Mouse (Mus musculus): ENCODE measurements around the gene Gpat2. TPM values are rescaled to one million over a fixed set of nuclear protein-coding genes. Genes with fewer than 3 reads are reported as not detected.

Gene Gpat2
- polyA plus RNA-seq, 1 experiment from 2014 or later = 0.71 TPM

DNA sequence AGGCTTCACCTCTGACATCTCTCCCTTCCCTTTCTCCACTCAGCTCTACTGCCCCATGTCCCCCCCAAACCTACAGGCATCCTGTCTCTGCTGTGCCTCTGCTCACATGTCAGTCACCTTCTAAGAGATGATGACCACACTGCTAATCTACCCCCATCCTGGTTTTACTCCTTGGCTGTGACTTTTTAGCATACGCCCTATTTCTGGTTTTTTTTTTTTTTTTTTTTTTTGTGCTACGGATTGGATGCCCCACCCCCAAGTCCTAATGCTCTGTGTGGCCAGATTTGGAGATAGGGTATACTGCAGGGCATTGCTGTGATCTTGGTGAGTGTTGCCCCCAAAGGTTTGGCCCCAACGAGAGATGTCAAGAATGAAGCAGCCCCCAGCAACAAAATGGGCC is 47.3 kb downstream of the Gpat2 start:
- 51% methylated on average over 3 of the region's 3 CpGs for WGBS
- no peak overlapping the region for H3K27ac ChIP-seq (replicated peaks)
- no peaks in the 10 kb centered on the region for H3K9me3 ChIP-seq (replicated peaks)
- no peak overlapping the region for H3K4me3 ChIP-seq (replicated peaks)
- H3K9ac ChIP-seq = no peak overlapping the region
- H3K36me3 ChIP-seq = no peaks in the 10 kb centered on the region
- no peak overlapping the region for H3K4me2 ChIP-seq (replicated peaks)
- no peaks in the 10 kb centered on the region for H3K27me3 ChIP-seq
- ATAC-seq (ENCODE audit: insufficient number of reproducible peaks, low FRiP score, low TSS enrichment, low read depth) = no peak
- H3K4me1 ChIP-seq = no peaks in the 10 kb centered on the region

DNA sequence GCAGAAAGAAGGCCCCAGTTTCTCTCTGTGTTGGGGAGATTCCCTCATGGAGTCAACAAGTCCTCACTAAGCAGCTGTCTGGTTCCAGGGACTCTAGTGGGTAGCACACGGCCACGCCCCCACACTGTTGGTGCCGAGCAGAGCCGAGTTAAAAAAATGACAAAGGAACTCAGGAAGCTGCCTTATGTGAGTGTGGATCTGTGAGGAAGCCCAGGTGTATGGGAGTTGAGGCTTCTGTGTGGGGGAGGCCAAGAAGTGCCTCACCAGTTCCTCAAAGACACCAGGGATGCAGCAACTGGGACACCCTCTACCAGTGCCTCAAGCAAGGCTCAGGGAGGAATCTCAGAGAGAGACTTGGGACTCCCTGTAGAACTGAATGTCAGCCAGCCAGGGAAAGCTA is 54.2 kb downstream of the Gpat2 start:
- peaks cover 46% of the 10 kb centered on the region for H3K27me3 ChIP-seq
- ATAC-seq (ENCODE audit: insufficient number of reproducible peaks, low FRiP score, low TSS enrichment, low read depth) = no peak
- no peak overlapping the region for H3K9ac ChIP-seq
- 52% methylated on average over 4 of the region's 4 CpGs for WGBS
- no peaks in the 10 kb centered on the region for H3K36me3 ChIP-seq
- H3K4me2 ChIP-seq (replicated peaks) = no peak overlapping the region
- H3K4me1 ChIP-seq = peaks cover 29% of the 10 kb centered on the region
- no peaks in the 10 kb centered on the region for H3K9me3 ChIP-seq (replicated peaks)
- no peak overlapping the region for H3K4me3 ChIP-seq (replicated peaks)
- no peak overlapping the region for H3K27ac ChIP-seq (replicated peaks)

DNA sequence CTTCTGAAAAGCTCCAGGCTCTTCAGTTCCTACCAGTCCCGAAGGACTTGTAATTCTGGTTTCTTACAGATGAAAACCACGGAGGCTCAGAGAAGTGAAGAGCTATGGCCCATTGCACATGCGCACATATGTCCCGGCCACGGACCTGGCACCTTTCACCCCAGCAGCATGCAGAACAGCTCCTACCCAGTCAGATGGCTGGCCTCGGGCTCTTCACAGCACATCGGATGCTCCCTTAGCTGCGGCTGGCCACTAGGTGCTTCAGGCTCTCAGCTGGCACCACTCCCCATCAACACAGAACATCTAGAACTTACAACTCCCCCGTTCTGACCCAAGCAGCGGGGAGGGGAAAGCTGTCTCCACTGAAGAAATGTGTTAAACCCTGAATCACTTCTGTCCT is 54.8 kb downstream of the Gpat2 start:
- WGBS = 56% methylated on average over 10 of the region's 10 CpGs
- Histone ChIP-seq H3K27me3 (peaks cover 51% of the 10 kb centered on the region), H3K9ac (no peak overlapping the region), H3K9me3 (replicated peaks) (no peaks in the 10 kb centered on the region), H3K4me2 (replicated peaks) (no peak overlapping the region), H3K4me3 (replicated peaks) (no peak overlapping the region), H3K36me3 (no peaks in the 10 kb centered on the region), H3K4me1 (peaks cover 34% of the 10 kb centered on the region), H3K27ac (replicated peaks) (no peak overlapping the region)
- no peak for ATAC-seq (ENCODE audit: insufficient number of reproducible peaks, low FRiP score, low TSS enrichment, low read depth)

DNA sequence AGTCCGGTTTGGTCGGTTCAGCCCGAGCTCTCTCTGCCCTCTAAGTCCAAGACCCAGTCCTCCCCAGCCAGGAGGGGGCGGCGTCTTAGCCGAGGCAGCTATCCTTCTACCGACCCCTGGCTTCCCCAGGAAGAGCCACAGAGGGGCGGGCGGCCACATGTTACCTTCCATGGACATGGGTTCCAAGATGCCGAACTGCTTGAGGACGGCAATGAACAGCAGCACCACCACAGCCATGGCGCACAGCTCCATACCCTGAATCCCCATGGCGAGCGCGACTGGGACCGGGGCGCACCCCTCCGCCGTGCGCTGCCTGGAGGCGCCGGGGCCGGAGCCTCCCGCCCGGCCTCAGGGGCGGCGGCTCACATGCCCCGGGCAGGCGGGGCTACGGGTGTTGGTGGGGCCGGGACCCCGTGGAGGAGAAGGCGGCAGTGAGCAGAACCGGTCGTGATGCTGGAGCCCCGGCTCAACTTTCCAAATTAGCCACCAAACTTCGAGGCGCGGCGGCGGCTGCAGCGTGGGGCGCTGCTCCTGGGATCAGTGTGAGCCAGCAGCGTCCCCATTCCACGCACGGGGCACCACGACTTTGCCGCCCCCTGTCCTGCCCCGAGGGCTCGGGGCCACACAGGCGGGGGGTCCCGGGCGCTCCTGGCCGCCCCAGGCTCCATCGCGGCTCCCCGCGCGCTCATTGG is 57.0 kb downstream of the Gpat2 start:
- peak; percentile 24; the same call in 1 of the 2 replicates for ATAC-seq (ENCODE audit: insufficient number of reproducible peaks, low FRiP score, low TSS enrichment, low read depth)
- Histone ChIP-seq H3K9ac (peak overlapping the region; percentile 35), H3K27me3 (peaks cover 63% of the 10 kb centered on the region), H3K4me1 (peaks cover 42% of the 10 kb centered on the region), H3K9me3 (replicated peaks) (no peaks in the 10 kb centered on the region), H3K27ac (replicated peaks) (peak overlapping the region; percentile 63; the same call in 1 of the 2 replicates), H3K4me3 (replicated peaks) (peak overlapping the region; percentile 59), H3K36me3 (no peaks in the 10 kb centered on the region), H3K4me2 (replicated peaks) (peak overlapping the region; percentile 95)
- WGBS = under 1% methylated on average over 58 of the region's 59 CpGs

DNA sequence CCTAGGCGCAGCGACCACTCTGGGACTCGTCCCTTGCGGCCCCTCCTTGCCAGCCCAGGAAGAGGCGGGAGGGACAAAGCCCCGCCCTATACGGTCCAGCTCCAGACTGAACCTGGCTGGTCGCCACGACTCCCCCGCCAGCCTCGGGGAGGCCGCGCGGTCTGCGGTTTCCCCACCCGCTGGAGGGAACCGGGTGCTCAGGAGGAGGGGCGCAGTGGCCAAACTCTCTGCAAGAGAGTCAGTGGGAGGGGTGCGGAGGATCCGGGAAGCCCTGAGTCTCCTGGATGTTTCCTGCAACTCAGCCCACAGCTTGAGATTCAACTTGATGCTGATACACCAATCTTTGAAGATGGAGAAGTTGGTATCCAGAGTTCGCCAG is 57.5 kb downstream of the Gpat2 start:
- ATAC-seq (ENCODE audit: insufficient number of reproducible peaks, low FRiP score, low TSS enrichment, low read depth) = peak; percentile 85
- peak overlapping the region; percentile 63; the same call in 1 of the 2 replicates for H3K27ac ChIP-seq (replicated peaks)
- H3K4me1 ChIP-seq = peaks cover 42% of the 10 kb centered on the region
- H3K27me3 ChIP-seq = peaks cover 66% of the 10 kb centered on the region
- WGBS = 0% methylated on average over 21 of the region's 21 CpGs
- peak overlapping the region; percentile 35; the same call in 1 of the 2 replicates for H3K9ac ChIP-seq
- H3K36me3 ChIP-seq = no peaks in the 10 kb centered on the region
- H3K4me3 ChIP-seq (replicated peaks) = peak overlapping the region; percentile 59
- no peaks in the 10 kb centered on the region for H3K9me3 ChIP-seq (replicated peaks)
- peak overlapping the region; percentile 95 for H3K4me2 ChIP-seq (replicated peaks)

DNA sequence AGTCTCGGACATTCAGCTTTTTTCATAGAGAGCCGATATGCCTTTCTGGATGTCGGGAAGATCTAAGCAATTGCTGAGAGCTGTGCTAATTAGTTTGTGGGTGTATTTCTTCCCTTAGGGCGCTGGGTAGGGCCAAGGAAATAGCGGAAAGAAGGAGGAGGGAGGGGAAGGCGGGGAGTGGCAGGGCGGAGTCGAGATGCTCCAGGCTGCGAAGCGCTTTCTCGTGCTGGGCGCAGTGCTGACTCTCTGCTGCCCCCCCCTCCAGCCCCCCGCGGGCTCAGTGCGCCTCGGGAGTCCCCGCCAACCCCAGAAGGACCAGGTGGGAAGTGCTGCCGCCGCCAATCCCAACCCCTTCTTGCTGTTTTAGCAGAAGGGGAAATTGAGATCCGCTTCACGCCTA is 58.0 kb downstream of the Gpat2 start:
- peaks cover 42% of the 10 kb centered on the region for H3K4me1 ChIP-seq
- peak overlapping the region; percentile 63; the same call in 1 of the 2 replicates for H3K27ac ChIP-seq (replicated peaks)
- peak overlapping the region; percentile 95 for H3K4me2 ChIP-seq (replicated peaks)
- no peaks in the 10 kb centered on the region for H3K9me3 ChIP-seq (replicated peaks)
- H3K9ac ChIP-seq = no peak overlapping the region
- 0% methylated on average over 12 of the region's 21 CpGs for WGBS
- ATAC-seq (ENCODE audit: insufficient number of reproducible peaks, low FRiP score, low TSS enrichment, low read depth) = no peak
- H3K4me3 ChIP-seq (replicated peaks) = peak overlapping the region; percentile 59
- H3K36me3 ChIP-seq = no peaks in the 10 kb centered on the region
- peaks cover 66% of the 10 kb centered on the region for H3K27me3 ChIP-seq

DNA sequence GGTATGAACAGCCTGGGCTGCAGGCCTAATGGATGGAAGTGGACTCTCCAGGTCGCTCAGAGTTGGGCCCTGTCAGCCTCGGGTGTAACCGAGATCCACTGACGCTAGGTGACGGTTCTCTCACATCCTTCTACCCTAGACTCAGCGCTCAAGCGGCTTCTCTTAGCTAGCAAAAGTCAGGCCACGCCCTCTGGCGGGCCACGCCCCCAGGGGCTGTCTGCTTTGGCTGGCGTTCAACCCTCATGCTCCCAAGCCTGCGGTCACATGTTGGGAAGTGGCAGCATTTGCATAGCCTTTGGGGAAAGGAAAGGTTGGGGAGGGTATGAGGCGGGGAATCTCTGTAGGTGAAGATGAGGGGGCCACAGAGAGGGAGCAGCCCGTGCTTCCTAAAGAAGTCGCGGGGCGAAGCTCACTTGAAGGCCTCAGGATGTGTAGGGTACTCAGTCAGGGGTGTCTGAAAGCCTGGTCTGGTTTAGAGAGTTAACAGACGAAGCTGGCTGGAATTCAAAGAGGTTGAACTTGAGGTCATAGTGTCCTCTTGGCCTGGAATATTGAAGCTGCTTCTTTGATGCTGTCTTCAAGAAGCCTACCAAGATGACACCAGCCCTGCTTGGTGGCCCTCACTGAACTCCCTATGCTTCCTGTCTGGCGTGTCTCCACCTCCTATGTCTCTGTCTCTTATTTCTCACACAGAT is 59.6 kb downstream of the Gpat2 start:
- peaks cover 64% of the 10 kb centered on the region for H3K27me3 ChIP-seq
- peaks cover 42% of the 10 kb centered on the region for H3K4me1 ChIP-seq
- peak overlapping the region; percentile 43 for H3K4me2 ChIP-seq (replicated peaks)
- H3K4me3 ChIP-seq (replicated peaks) = peak overlapping the region; percentile 15; the same call in 1 of the 2 replicates
- H3K9me3 ChIP-seq (replicated peaks) = no peaks in the 10 kb centered on the region
- 7% methylated on average over 19 of the region's 19 CpGs for WGBS
- no peaks in the 10 kb centered on the region for H3K36me3 ChIP-seq
- no peak overlapping the region for H3K9ac ChIP-seq
- peak; percentile 45; the same call in 1 of the 2 replicates for ATAC-seq (ENCODE audit: insufficient number of reproducible peaks, low FRiP score, low TSS enrichment, low read depth)
- H3K27ac ChIP-seq (replicated peaks) = no peak overlapping the region

Other genes with a start within 250 kb of the Gpat2 start
- gene 1810024B03Rik, start 216.9 kb upstream of the Gpat2 start, polyA plus RNA-seq (2015; fragmentation: Nextera tagmentation; extraction: Ambion mirVana) = 1.9 and 2.3 TPM in 2 replicates
- 48.1 and 50.0 TPM in 2 replicates for gene Snrnp200, start 216.8 kb upstream of the Gpat2 start, polyA plus RNA-seq (2015; fragmentation: Nextera tagmentation; extraction: Ambion mirVana)
- 65.7 and 73.8 TPM in 2 replicates for gene Ciao1, start 177.4 kb upstream of the Gpat2 start, polyA plus RNA-seq (2015; fragmentation: Nextera tagmentation; extraction: Ambion mirVana)
- 30.3 and 30.9 TPM in 2 replicates for gene Tmem127, start 177.3 kb upstream of the Gpat2 start, polyA plus RNA-seq (2015; fragmentation: Nextera tagmentation; extraction: Ambion mirVana)
- 63.5 and 67.6 TPM in 2 replicates for gene Stard7, start 155.0 kb upstream of the Gpat2 start, polyA plus RNA-seq (2015; fragmentation: Nextera tagmentation; extraction: Ambion mirVana)
- 9.1 and 10.6 TPM in 2 replicates for gene Dusp2, start 89.0 kb upstream of the Gpat2 start, polyA plus RNA-seq (2015; fragmentation: Nextera tagmentation; extraction: Ambion mirVana)
- gene Astl, start 86.6 kb upstream of the Gpat2 start, polyA plus RNA-seq (2015; fragmentation: Nextera tagmentation; extraction: Ambion mirVana) = 0.24 TPM in 1 of 2 replicates, not detected in the other
- gene Adra2b, start 62.0 kb upstream of the Gpat2 start, polyA plus RNA-seq (2015; fragmentation: Nextera tagmentation; extraction: Ambion mirVana) = 0.30 and 0.33 TPM in 2 replicates
- gene Fahd2a, start 19.4 kb downstream of the Gpat2 start, polyA plus RNA-seq (2015; fragmentation: Nextera tagmentation; extraction: Ambion mirVana) = 24.4 and 25.3 TPM in 2 replicates
- gene Kcnip3, start 96.9 kb downstream of the Gpat2 start, polyA plus RNA-seq (2015; fragmentation: Nextera tagmentation; extraction: Ambion mirVana) = 2.8 and 4.8 TPM in 2 replicates
- gene Prom2, start 116.3 kb downstream of the Gpat2 start, polyA plus RNA-seq (2015; fragmentation: Nextera tagmentation; extraction: Ambion mirVana) = 8.9 and 11.2 TPM in 2 replicates
- gene Zfp661, start 161.9 kb downstream of the Gpat2 start, polyA plus RNA-seq (2015; fragmentation: Nextera tagmentation; extraction: Ambion mirVana) = 4.7 and 5.8 TPM in 2 replicates
- gene Mrps5, start 162.0 kb downstream of the Gpat2 start, polyA plus RNA-seq (2015; fragmentation: Nextera tagmentation; extraction: Ambion mirVana) = 113 and 124 TPM in 2 replicates
- 68.0 and 73.1 TPM in 2 replicates for gene Mal, start 231.5 kb downstream of the Gpat2 start, polyA plus RNA-seq (2015; fragmentation: Nextera tagmentation; extraction: Ambion mirVana)

Data from embryonic facial prominence, embryonic 15.5 days (tissue).